Mouse (Mus musculus) MEL (cell line): ENCODE data around the gene Stat6. TPM values are rescaled to one million over a fixed set of nuclear protein-coding genes. Genes with fewer than 3 reads are reported as not detected.

Experiments used
- DNase-seq: peaks from one replicate; pipeline ENCODE4 v3.0.0; 2011; ENCODE audit warnings: low read depth, low spot score
- H3K27ac ChIP-seq: 2 replicates; pipeline ENCODE4 v1.5.1; 2012; ENCODE audit warnings: low read depth, mild to moderate bottlenecking, control low read depth, low read length, moderate library complexity; ENCODE audit not compliant: control insufficient read depth
- H3K27me3 ChIP-seq, 2 experiments: fragments of 150-350 bp in 1 of 2; sonication (generic) in 1 of 2; 2 replicates each; pipeline ENCODE4 v1.6.1; 2012; ENCODE audit warnings: low read length in 2 of 2, mild to moderate bottlenecking in 2 of 2, improper control_type of control experiment in 1 of 2, moderate library complexity in 1 of 2; ENCODE audit not compliant: insufficient read depth in 2 of 2, control insufficient read depth in 1 of 2
- H3K36me3 ChIP-seq, 2 experiments: 2 replicates each; pipeline ENCODE4 v1.6.1; 2012 to 2014; ENCODE audit warnings: low read length in 2 of 2, improper control_type of control experiment in 1 of 2, inconsistent platforms in 1 of 2, mild to moderate bottlenecking in 1 of 2; ENCODE audit not compliant: insufficient read depth in 2 of 2, control insufficient read depth in 1 of 2
- H3K4me1 ChIP-seq, 2 experiments: fragments of 150-350 bp in 1 of 2; sonication (generic) in 1 of 2; 2 replicates each; pipeline ENCODE4 v1.6.1; 2012; ENCODE audit warnings: low read length in 2 of 2, improper control_type of control experiment in 1 of 2, mild to moderate bottlenecking in 1 of 2; ENCODE audit not compliant: insufficient read depth in 2 of 2, control insufficient read depth in 1 of 2
- H3K4me3 ChIP-seq, 2 experiments: fragments of 150-350 bp in 1 of 2; sonication (generic) in 1 of 2; 2 replicates each; pipeline ENCODE4 v1.5.1; 2012; ENCODE audit warnings: low read depth in 2 of 2, low read length in 2 of 2, mild to moderate bottlenecking in 2 of 2, moderate library complexity in 2 of 2, control low read depth in 1 of 2, improper control_type of control experiment in 1 of 2; ENCODE audit not compliant: control insufficient read depth in 1 of 2, insufficient read depth in 1 of 2
- H3K79me2 ChIP-seq: 2 replicates; pipeline ENCODE4 v1.6.1; 2012; ENCODE audit warnings: mild to moderate bottlenecking, low read length, moderate library complexity; ENCODE audit not compliant: control insufficient read depth, poor library complexity, insufficient read depth
- H3K9ac ChIP-seq: 2 replicates; pipeline ENCODE4 v1.6.1; 2012; ENCODE audit warnings: low read depth, mild to moderate bottlenecking, control low read depth, low read length, moderate library complexity; ENCODE audit not compliant: control insufficient read depth, poor library complexity, severe bottlenecking
- H3K9me3 ChIP-seq: fragments of 150-350 bp; sonication (generic); replicated peaks from 2 replicates; pipeline ENCODE4 v1.6.1; 2012; ENCODE audit warnings: mild to moderate bottlenecking, low read length, improper control_type of control experiment, moderate library complexity; ENCODE audit not compliant: insufficient read depth
- BHLHE40 ChIP-seq: IDR thresholded peaks from 2 replicates; pipeline ENCODE4 v1.6.1; 2012; ENCODE audit warnings: low read depth, mild to moderate bottlenecking, inconsistent platforms, low read length, improper control_type of control experiment, borderline replicate concordance
- CHD1 ChIP-seq: IDR thresholded peaks from 2 replicates; pipeline ENCODE4 v1.6.1; 2012; ENCODE audit warnings: low read depth, mild to moderate bottlenecking, inconsistent platforms, low read length, improper control_type of control experiment
- CHD2 ChIP-seq: IDR thresholded peaks from 2 replicates; pipeline ENCODE4 v1.6.1; 2011; ENCODE audit warnings: low read length, improper control_type of control experiment
- CTCF ChIP-seq, 3 experiments: IDR thresholded peaks in 2 of 3; conservative IDR thresholded peaks in 1 of 3; 2 replicates each; pipeline ENCODE4 v1.5.1; 2011 to 2012; ENCODE audit warnings: low read length in 3 of 3, low read depth in 2 of 3, mild to moderate bottlenecking in 2 of 3, improper control_type of control experiment in 1 of 3, inconsistent platforms in 1 of 3, mixed read lengths in 1 of 3, moderate library complexity in 1 of 3; ENCODE audit not compliant: control insufficient read depth in 1 of 3, insufficient read depth in 1 of 3, poor library complexity in 1 of 3, severe bottlenecking in 1 of 3
- E2F4 ChIP-seq: IDR thresholded peaks from 2 replicates; pipeline ENCODE4 v1.6.1; 2011; ENCODE audit warnings: low read depth, low read length, improper control_type of control experiment, borderline replicate concordance
- ELF1 ChIP-seq: IDR thresholded peaks from 2 replicates; pipeline ENCODE4 v1.6.1; 2014; ENCODE audit warnings: low read depth, mild to moderate bottlenecking, inconsistent platforms, low read length, improper control_type of control experiment, moderate library complexity
- EP300 ChIP-seq, 2 experiments: IDR thresholded peaks; 2 replicates each; pipeline ENCODE4 v1.6.1; 2011; ENCODE audit warnings: improper control_type of control experiment in 2 of 2, low read length in 2 of 2, low read depth in 1 of 2, mild to moderate bottlenecking in 1 of 2
- ETS1 ChIP-seq: IDR thresholded peaks from 2 replicates; pipeline ENCODE4 v1.6.1; 2012; ENCODE audit warnings: low read depth, mild to moderate bottlenecking, inconsistent platforms, low read length, improper control_type of control experiment, moderate library complexity
- HCFC1 ChIP-seq: IDR thresholded peaks from 2 replicates; pipeline ENCODE4 v1.6.1; 2012; ENCODE audit warnings: low read depth, mild to moderate bottlenecking, inconsistent platforms, low read length, improper control_type of control experiment, moderate library complexity
- KAT2A ChIP-seq: conservative IDR thresholded peaks from 2 replicates; pipeline ENCODE4 v1.6.1; 2012; ENCODE audit warnings: low read depth, low read length, improper control_type of control experiment, inconsistent platforms
- MAFK ChIP-seq: IDR thresholded peaks from 2 replicates; pipeline ENCODE4 v1.6.1; 2011; ENCODE audit warnings: low read depth, mild to moderate bottlenecking, low read length, improper control_type of control experiment, borderline replicate concordance
- MAX ChIP-seq: IDR thresholded peaks from 2 replicates; pipeline ENCODE4 v1.6.1; 2011; ENCODE audit warnings: low read length, improper control_type of control experiment
- MAZ ChIP-seq: IDR thresholded peaks from 2 replicates; pipeline ENCODE4 v1.6.1; 2012; ENCODE audit warnings: low read depth, mild to moderate bottlenecking, inconsistent platforms, low read length, improper control_type of control experiment
- MEF2A ChIP-seq: IDR thresholded peaks from 2 replicates; pipeline ENCODE4 v1.6.1; 2014; ENCODE audit warnings: low read depth, mild to moderate bottlenecking, inconsistent platforms, low read length, improper control_type of control experiment; ENCODE audit not compliant: poor library complexity, insufficient replicate concordance, severe bottlenecking; ENCODE audit errors: extremely low read depth
- MXI1 ChIP-seq: IDR thresholded peaks from 2 replicates; pipeline ENCODE4 v1.6.1; 2011; ENCODE audit warnings: mild to moderate bottlenecking, low read depth, low read length, improper control_type of control experiment
- MYB ChIP-seq: IDR thresholded peaks from 2 replicates; pipeline ENCODE4 v1.6.1; 2011; ENCODE audit warnings: mild to moderate bottlenecking, low read depth, low read length, improper control_type of control experiment
- MYC ChIP-seq: IDR thresholded peaks from 2 replicates; pipeline ENCODE4 v1.6.1; 2011; ENCODE audit warnings: low read depth, mild to moderate bottlenecking, low read length, improper control_type of control experiment, moderate library complexity
- POLR2A ChIP-seq, 2 experiments: IDR thresholded peaks; 2 replicates each; pipeline ENCODE4 v1.6.1; 2011 to 2012; ENCODE audit warnings: low read length in 2 of 2, mild to moderate bottlenecking in 2 of 2, control low read depth in 1 of 2, improper control_type of control experiment in 1 of 2, low read depth in 1 of 2, moderate library complexity in 1 of 2; ENCODE audit not compliant: control insufficient read depth in 1 of 2, insufficient read depth in 1 of 2, poor library complexity in 1 of 2
- POLR2AphosphoS2 ChIP-seq: IDR thresholded peaks from 2 replicates; pipeline ENCODE4 v1.6.1; 2011; ENCODE audit warnings: low read length, improper control_type of control experiment
- RAD21 ChIP-seq: IDR thresholded peaks from 2 replicates; pipeline ENCODE4 v1.6.1; 2011; ENCODE audit warnings: mild to moderate bottlenecking, low read depth, low read length, improper control_type of control experiment
- RCOR1 ChIP-seq: IDR thresholded peaks from 2 replicates; pipeline ENCODE4 v1.6.1; 2012; ENCODE audit warnings: low read depth, mild to moderate bottlenecking, inconsistent platforms, low read length, improper control_type of control experiment
- SIN3A ChIP-seq: IDR thresholded peaks from 2 replicates; pipeline ENCODE4 v1.6.1; 2012; ENCODE audit warnings: low read length, improper control_type of control experiment, inconsistent platforms
- TBP ChIP-seq: IDR thresholded peaks from 2 replicates; pipeline ENCODE4 v1.8.0; 2011; ENCODE audit warnings: low read depth, low read length, improper control_type of control experiment
- UBTF ChIP-seq: IDR thresholded peaks from 2 replicates; pipeline ENCODE4 v1.6.1; 2012; ENCODE audit warnings: low read depth, mild to moderate bottlenecking, inconsistent platforms, low read length, improper control_type of control experiment, moderate library complexity, borderline replicate concordance; ENCODE audit not compliant: insufficient read depth
- USF2 ChIP-seq, 2 experiments: IDR thresholded peaks; 2 replicates each; pipeline ENCODE4 v1.6.1; 2011 to 2012; ENCODE audit warnings: improper control_type of control experiment in 2 of 2, low read length in 2 of 2, borderline replicate concordance in 1 of 2, inconsistent platforms in 1 of 2, low read depth in 1 of 2, mild to moderate bottlenecking in 1 of 2; ENCODE audit not compliant: insufficient read depth in 1 of 2
- ZKSCAN1 ChIP-seq: IDR thresholded peaks from 2 replicates; pipeline ENCODE4 v1.6.1; 2012; ENCODE audit warnings: low read depth, mild to moderate bottlenecking, inconsistent platforms, low read length, improper control_type of control experiment, moderate library complexity
- polyA plus RNA-seq, 2 experiments: library from polyadenylated mRNA; stranded (reverse) in 1 of 2; unstranded in 1 of 2; fragments of >175 nt in 1 of 2; fragments of >200 nt in 1 of 2; gene quantifications; 2 replicates each; pipeline versions ENCODE4 v1.2.1 to v1.2.4; 2012; ENCODE audit warnings: low replicate concordance in 2 of 2, low read depth in 1 of 2; ENCODE audit not compliant: insufficient read length in 2 of 2, insufficient read depth in 1 of 2, missing spikeins in 1 of 2
- total RNA-seq: library from RNA; depleted of rRNA; stranded (reverse); fragments of 300-350 nt; gene quantifications from 2 replicates; pipeline ENCODE4 v1.2.3, GENCODE M21; 2012

The Stat6 gene
- total and polyA plus RNA-seq, 3 experiments, result 34.9 to 50.2 TPM; not detected in 1

- Histone ChIP-seq H3K27ac (no peak overlapping the region), H3K79me2 (no peaks in the 10 kb centered on the region), H3K9me3 (no peaks in the 10 kb centered on the region), H3K36me3 (no peaks in the 10 kb centered on the region), H3K9ac (no peak overlapping the region), H3K27me3 (peaks cover 0 to 4% of the 10 kb centered on the region in 2 experiments; a peak in 2 of 4 replicates), H3K4me3 (no peak overlapping the region), H3K4me1 (no peaks in the 10 kb centered on the region)
- no peak for TF ChIP-seq POLR2AphosphoS2
- no peak for TF ChIP-seq MAFK
- no peak for TF ChIP-seq HCFC1
- TF ChIP-seq RCOR1, result no peak
- no peak for TF ChIP-seq CTCF (IDR thresholded peaks at IDR 0.05 in 2 of 3, conservative IDR thresholded peaks at IDR 0.05 in 1 of 3; ENCODE audit: control insufficient read depth in 1 of 3, insufficient read depth in 1 of 3, low read depth in 2 of 3, low read length in 3 of 3, poor library complexity in 1 of 3, severe bottlenecking in 1 of 3)
- TF ChIP-seq ELF1, result no peak
- TF ChIP-seq CHD1, result no peak
- TF ChIP-seq CHD2, result no peak
- no peak for TF ChIP-seq MEF2A
- no peak for TF ChIP-seq RAD21
- TF ChIP-seq MAX, result no peak
- no peak for TF ChIP-seq MYC
- TF ChIP-seq BHLHE40, result no peak
- no peak for TF ChIP-seq KAT2A
- no peak for TF ChIP-seq MAZ
- TF ChIP-seq POLR2A (IDR thresholded peaks at IDR 0.05; ENCODE audit: control insufficient read depth in 1 of 2, insufficient read depth in 1 of 2, low read depth in 1 of 2, low read length in 2 of 2, poor library complexity in 1 of 2), result no peak
- no peak for TF ChIP-seq TBP
- DNase-seq, result no peak
Measured at GRCm38 (mm10) chr10:127622661-127623060, 20.1 kb upstream of the Stat6 start.

GRCm38 (mm10) chr10:127623439-127624216, 19.2 kb upstream of the Stat6 start:
- Histone ChIP-seq H3K27ac (no peak overlapping the region), H3K9me3 (no peaks in the 10 kb centered on the region), H3K79me2 (no peaks in the 10 kb centered on the region), H3K27me3 (peaks cover 0 to 3% of the 10 kb centered on the region in 2 experiments; a peak in 1 of 4 replicates), H3K4me3 (no peak overlapping the region), H3K9ac (no peak overlapping the region), H3K36me3 (no peaks in the 10 kb centered on the region), H3K4me1 (no peaks in the 10 kb centered on the region)
- no peak for DNase-seq
- no peak for TF ChIP-seq ZKSCAN1
- no peak for TF ChIP-seq POLR2A (IDR thresholded peaks at IDR 0.05; ENCODE audit: control insufficient read depth in 1 of 2, insufficient read depth in 1 of 2, low read depth in 1 of 2, low read length in 2 of 2, poor library complexity in 1 of 2)
- TF ChIP-seq E2F4, result no peak
- no peak for TF ChIP-seq MAFK
- no peak for TF ChIP-seq EP300 (IDR thresholded peaks at IDR 0.05; ENCODE audit: low read depth in 1 of 2, low read length in 2 of 2)
- no peak for TF ChIP-seq UBTF
- no peak for TF ChIP-seq MYC
- TF ChIP-seq SIN3A, result no peak
- TF ChIP-seq USF2 (IDR thresholded peaks at IDR 0.05; ENCODE audit: borderline replicate concordance in 1 of 2, insufficient read depth in 1 of 2, low read depth in 1 of 2, low read length in 2 of 2), result no peak
- no peak for TF ChIP-seq MYB
- no peak for TF ChIP-seq MXI1
- TF ChIP-seq ETS1, result no peak
- no peak for TF ChIP-seq HCFC1
- no peak for TF ChIP-seq RAD21
